Mouse (Mus musculus) olfactory bulb, adult 2 months (tissue): ENCODE measurements at regions not wholly inside any gene's neighbourhood (a gene's known extent, or its start where the extent isn't known, plus 50 kb on each side); places are given as distances from the start of the nearest gene placed in this dataset.

Source experiments
- CTCF ChIP-seq: fragments of 200-500 bp; IDR thresholded peaks from 2 replicates; pipeline ENCODE4 v1.5.1; 2012; ENCODE audit warnings: low read depth, mild to moderate bottlenecking, low read length, moderate library complexity; ENCODE audit not compliant: insufficient read depth
- POLR2A ChIP-seq: fragments of 200-500 bp; IDR thresholded peaks from 2 replicates; pipeline ENCODE4 v1.6.1; 2012; ENCODE audit warnings: mild to moderate bottlenecking, low read depth, low read length, moderate library complexity; ENCODE audit not compliant: insufficient read depth

DNA sequence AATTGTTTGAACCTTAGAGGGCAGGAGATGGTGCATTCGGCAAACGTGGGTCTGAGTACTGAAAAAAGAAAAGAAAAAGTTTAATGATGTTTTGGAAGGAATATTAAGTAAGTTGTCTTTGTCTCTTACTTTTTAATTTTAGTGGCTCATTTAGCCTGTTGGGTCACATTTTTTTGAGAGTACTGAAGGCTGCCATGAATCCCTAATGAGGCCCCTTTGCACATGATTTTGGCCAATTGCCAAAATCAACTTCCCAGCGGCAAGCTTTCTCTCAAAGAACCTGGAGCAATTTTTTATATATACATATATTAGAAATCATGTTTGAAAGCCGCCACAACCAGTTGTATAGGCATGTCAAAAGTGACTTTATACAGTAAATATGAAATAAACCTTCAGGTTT is 100.9 kb downstream of the Gm11146 start:
- TF ChIP-seq CTCF (no peak), POLR2A (no peak)
